Mouse (Mus musculus): ENCODE results near the gene Grin3b.

- TF ChIP-seq CTCF (IDR thresholded peaks at IDR 0.05; ENCODE audit: low read depth) (no peak), EP300 (IDR thresholded peaks at IDR 0.05; ENCODE audit: low read depth) (no peak)
Measured at GRCm38 (mm10) chr10:79974668-79975067, 4.2 kb downstream of the Grin3b start.

Data from liver, embryonic 14.5 days (tissue).